Mouse (Mus musculus) kidney, adult 2 months (tissue): Measurements from ENCODE around the gene Olfr749. TPM values are rescaled to one million over a fixed set of nuclear protein-coding genes. Genes with fewer than 3 reads are reported as not detected.

ENCODE experiments used
- DNase-seq: peaks from one replicate; pipeline ENCODE4 v3.0.0; 2021
- H3K27ac ChIP-seq: fragments of 200-500 bp; 2 replicates; pipeline ENCODE4 v1.5.1; 2012; ENCODE audit warnings: low read depth, low read length, control low read depth, inconsistent platforms; ENCODE audit not compliant: insufficient read depth
- H3K27me3 ChIP-seq: fragments of 200-500 bp; replicated peaks from 2 replicates; pipeline ENCODE4 v1.6.1; 2012; ENCODE audit warnings: mild to moderate bottlenecking, moderate library complexity, low read length, inconsistent platforms; ENCODE audit not compliant: control insufficient read depth, insufficient read depth
- H3K36me3 ChIP-seq: fragments of 200-500 bp; 2 replicates; pipeline ENCODE4 v1.6.1; 2012; ENCODE audit warnings: mild to moderate bottlenecking, moderate library complexity, low read length, inconsistent platforms; ENCODE audit not compliant: control insufficient read depth, insufficient read depth
- H3K4me1 ChIP-seq: fragments of 200-500 bp; 2 replicates; pipeline ENCODE4 v1.6.1; 2011; ENCODE audit warnings: low read length; ENCODE audit not compliant: control insufficient read depth, insufficient read depth
- H3K4me3 ChIP-seq: fragments of 200-500 bp; 2 replicates; pipeline ENCODE4 v1.5.1; 2011; ENCODE audit warnings: mild to moderate bottlenecking, low read depth, low read length, control low read depth; ENCODE audit not compliant: insufficient read depth
- CTCF ChIP-seq: fragments of 200-500 bp; conservative IDR thresholded peaks from 2 replicates; pipeline ENCODE4 v1.5.1; 2011; ENCODE audit warnings: low read depth, mild to moderate bottlenecking, control low read depth, low read length, moderate library complexity, mixed read lengths; ENCODE audit not compliant: insufficient read depth, insufficient read length
- POLR2A ChIP-seq: fragments of 200-500 bp; IDR thresholded peaks from one replicate; pipeline ENCODE4 v1.6.1; 2011; ENCODE audit warnings: low read depth, low read length, control low read depth
- WGBS: fragments of 180-500 bp; shearing (Covaris S2); methylation state at CpG from one replicate; pipeline ENCODE4 v1.1.7; 2018; 5-methylcytosine and 5-hydroxymethylcytosine counted together
- polyA plus RNA-seq: library from polyadenylated mRNA; depleted of rRNA; stranded (reverse); fragments of >200 nt; gene quantifications from 2 replicates; pipeline ENCODE4 v1.2.3, GENCODE M21; 2012; rRNA removed

Gene Olfr749
- polyA plus RNA-seq, result not detected in 2 replicates

DNA sequence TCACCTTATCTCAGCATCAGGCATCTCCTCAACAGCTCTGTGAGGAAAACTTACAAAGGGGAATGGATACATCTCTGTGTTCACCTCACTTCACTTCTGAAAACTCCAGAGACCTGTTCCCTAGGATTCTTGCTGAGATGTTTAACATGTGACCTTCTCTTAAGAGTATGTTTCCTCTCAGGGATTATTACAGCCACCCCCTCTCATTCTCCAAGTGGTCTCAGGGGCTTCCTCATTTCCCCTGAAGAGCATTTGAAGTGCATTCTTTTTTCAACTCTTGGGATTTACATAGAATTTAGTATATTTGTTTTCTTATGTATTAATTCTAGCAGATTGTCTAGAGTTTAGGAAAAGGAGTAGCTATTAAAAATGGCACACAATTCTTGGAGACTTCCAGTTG is at the start of gene Olfr749:
TSS of gene Olfr749 (minus strand) at position 101 of the 400 bp plus-strand sequence.
- H3K4me1 ChIP-seq, result no peaks in the 10 kb centered on the region
- H3K27ac ChIP-seq, result no peak within 1 kb of the TSS
- H3K4me3 ChIP-seq, result no peak within 1 kb of the TSS
- no peak for DNase-seq
- TF ChIP-seq CTCF (no peak), POLR2A (no peak)
- H3K27me3 ChIP-seq, result no peaks in the 10 kb centered on the region
- no peaks in the 10 kb centered on the region for H3K36me3 ChIP-seq

DNA sequence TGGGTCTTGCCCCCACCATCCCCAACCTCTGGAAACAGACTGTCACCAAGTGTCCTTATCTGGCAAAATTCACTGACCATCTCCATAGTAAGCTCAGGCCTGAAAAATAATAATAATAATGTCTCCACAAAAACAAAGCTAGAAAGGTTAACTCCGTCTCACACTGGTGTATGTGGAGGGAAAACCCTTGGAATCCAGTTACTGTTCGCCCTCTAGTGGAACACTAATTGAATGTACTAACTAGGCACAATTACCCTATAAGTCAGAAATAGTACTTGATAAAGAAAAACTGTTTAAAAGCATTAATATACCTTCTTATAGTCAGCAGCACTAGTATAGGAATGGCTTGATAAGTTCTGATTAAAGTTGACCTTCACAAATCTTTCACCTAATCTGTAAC is 43.3 kb upstream of the Olfr749 start:
- Histone ChIP-seq H3K27me3 (no peaks in the 10 kb centered on the region), H3K4me1 (0 out of 2 replicates have a peak, but pooled peaks cover 4% of the 10 kb centered on the region), H3K4me3 (no peak overlapping the region), H3K27ac (no peak overlapping the region), H3K36me3 (no peaks in the 10 kb centered on the region)
- 9% methylated on average over 2 of the region's 2 CpGs for WGBS
- no peak for DNase-seq
- TF ChIP-seq CTCF, result no peak
- no peak for TF ChIP-seq POLR2A

DNA sequence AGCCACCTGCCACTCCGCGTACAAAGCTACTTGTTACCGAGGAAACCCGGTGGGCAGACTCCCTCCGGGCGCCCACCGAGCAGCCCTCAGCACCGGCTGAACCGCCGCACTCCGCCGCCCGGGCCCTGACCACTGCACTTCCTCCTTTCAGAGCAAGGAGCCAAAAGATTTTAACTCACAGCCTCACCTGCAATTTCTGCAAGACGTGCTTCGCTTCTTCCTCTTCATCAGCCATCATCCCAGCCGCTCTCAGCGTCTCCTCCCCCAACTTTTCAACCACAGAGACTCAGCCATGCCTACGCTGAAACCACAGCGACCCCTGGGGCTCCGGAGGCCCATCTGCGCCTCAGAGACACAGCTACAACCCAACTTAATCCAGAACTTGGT is 40.4 kb upstream of the Olfr749 start, which contains the start of gene Ttc5:
TSS of gene Ttc5 (minus strand) at position 269 of the 387 bp plus-strand sequence.
- TF ChIP-seq POLR2A, result no peak
- peak; percentile 85 for TF ChIP-seq CTCF
- under 1% methylated on average over 21 of the region's 21 CpGs for WGBS
- H3K27ac ChIP-seq, result peak within 1 kb of the TSS; percentile 25
- H3K4me3 ChIP-seq, result peak within 1 kb of the TSS; percentile 69
- peak; percentile 94 for DNase-seq
- 0 out of 2 replicates have a peak, but pooled peaks cover 4% of the 10 kb centered on the region for H3K4me1 ChIP-seq
- no peaks in the 10 kb centered on the region for H3K27me3 ChIP-seq
- H3K36me3 ChIP-seq, result no peaks in the 10 kb centered on the region

DNA sequence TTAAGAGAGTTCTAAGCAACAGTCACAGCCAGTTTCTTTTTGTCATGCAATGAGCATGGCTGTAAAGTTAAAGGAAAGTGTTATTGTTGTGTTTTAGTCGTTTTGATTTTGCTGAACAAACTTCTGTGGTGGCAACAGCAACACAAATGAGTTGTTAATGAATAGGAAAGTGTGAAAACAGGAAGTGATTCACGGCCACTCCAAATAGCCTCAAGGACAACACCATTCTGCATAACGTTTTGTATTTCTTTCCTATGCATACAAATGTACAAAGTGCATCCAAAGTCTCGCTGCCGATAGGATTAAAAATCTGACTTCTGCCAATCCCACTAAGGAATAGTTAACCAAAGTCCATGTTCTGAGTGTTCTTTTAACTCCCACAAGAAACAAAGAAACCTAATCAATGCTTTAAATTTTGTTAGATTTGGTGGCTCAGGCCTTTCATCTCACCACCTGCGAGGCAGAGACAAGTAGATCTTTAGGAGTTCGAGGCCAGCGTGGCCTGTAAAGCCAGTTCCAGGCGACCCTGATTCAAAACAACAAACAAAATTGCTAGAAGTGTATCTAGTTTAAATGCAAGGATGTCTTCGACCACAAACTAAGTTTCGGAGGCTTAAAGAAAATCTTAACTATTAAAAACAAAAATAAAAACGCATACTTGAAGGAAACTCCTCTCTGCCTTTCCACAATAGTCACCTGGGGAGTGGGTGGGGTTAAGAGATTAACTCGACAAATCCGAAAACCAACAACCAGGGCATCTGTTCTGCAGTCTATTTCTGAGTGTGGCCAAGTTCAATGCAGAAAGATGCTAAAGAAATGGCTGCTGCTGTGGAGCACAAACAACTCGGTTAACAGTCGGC is 39.7 kb upstream of the Olfr749 start:
- Histone ChIP-seq H3K36me3 (no peaks in the 10 kb centered on the region), H3K4me1 (0 out of 2 replicates have a peak, but pooled peaks cover 4% of the 10 kb centered on the region), H3K27ac (peak overlapping the region; percentile 25; the same call in 1 of the 2 replicates), H3K27me3 (no peaks in the 10 kb centered on the region), H3K4me3 (peak overlapping the region; percentile 69)
- no peak for DNase-seq
- 8% methylated on average over 16 of the region's 16 CpGs for WGBS
- no peak for TF ChIP-seq POLR2A
- no peak for TF ChIP-seq CTCF

DNA sequence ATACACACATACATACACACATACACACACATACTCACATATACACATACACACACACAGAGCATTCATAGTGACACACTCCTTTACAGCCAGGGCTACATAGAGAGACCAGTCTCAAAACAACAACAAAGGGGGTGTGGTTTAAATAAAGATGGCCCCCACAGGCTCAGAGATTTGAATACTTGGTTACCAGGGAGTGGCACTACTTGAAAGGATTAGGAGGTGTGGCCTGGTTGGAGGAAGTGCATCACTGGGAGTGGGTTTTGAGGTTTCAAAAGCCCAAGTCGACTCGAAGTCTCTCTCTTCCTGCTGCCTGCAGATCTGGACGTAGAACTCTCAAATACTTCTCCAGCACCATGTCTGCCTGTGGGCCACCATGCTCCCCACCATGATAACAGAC is 37.3 kb upstream of the Olfr749 start:
- H3K27ac ChIP-seq, result no peak overlapping the region
- WGBS, result 94% methylated on average over 3 of the region's 3 CpGs
- 0 out of 2 replicates have a peak, but pooled peaks cover 4% of the 10 kb centered on the region for H3K4me1 ChIP-seq
- H3K36me3 ChIP-seq, result no peaks in the 10 kb centered on the region
- DNase-seq, result no peak
- TF ChIP-seq POLR2A, result no peak
- no peak for TF ChIP-seq CTCF
- no peaks in the 10 kb centered on the region for H3K27me3 ChIP-seq
- no peak overlapping the region for H3K4me3 ChIP-seq

DNA sequence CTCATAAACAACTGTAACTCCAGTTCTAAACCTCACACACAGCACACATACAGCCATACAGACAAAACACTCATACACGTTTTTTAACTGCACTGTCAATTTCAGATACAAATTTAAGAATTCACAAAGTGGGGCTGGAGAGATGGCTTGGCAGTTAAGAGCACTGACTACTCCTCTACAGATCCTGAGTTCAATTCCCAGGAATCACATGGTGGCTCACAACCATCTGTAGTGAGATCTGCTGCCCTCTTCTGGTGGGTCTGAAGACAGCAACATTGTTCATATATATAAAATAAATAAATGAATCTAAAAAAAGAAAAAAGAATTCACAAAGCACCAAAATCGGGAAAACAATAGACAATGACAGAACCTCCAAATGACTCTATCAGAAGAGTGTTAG is 26.4 kb upstream of the Olfr749 start:
- WGBS, result 89% methylated on average over 2 of the region's 2 CpGs
- no peaks in the 10 kb centered on the region for H3K27me3 ChIP-seq
- H3K4me1 ChIP-seq, result no peaks in the 10 kb centered on the region
- H3K36me3 ChIP-seq, result peaks cover 3% of the 10 kb centered on the region
- no peak for DNase-seq
- no peak overlapping the region for H3K27ac ChIP-seq
- no peak overlapping the region for H3K4me3 ChIP-seq
- TF ChIP-seq POLR2A (no peak), CTCF (peak; percentile 29; the same call in 1 of the 2 replicates)

DNA sequence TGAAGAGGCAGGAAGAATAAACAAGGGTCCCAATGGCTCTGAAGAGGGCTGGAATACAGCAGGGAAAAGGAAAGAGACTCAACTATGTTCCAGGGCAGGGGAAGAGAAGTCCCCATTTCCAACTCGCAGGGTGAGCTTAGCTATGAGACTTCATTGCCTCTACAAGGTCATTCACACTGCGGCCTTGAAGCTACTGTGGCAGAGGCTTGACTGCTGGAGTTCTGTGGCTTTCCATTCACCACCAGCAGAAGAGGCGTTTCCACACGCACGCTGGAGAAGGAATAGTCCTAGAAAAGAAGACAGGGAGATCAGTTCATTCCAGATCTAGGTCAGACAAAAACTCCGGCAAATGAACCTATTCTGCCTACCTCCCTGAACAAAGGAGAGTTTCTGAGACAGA is 20.8 kb upstream of the Olfr749 start:
- H3K4me3 ChIP-seq, result no peak overlapping the region
- no peak for TF ChIP-seq POLR2A
- no peak for TF ChIP-seq CTCF
- DNase-seq, result no peak
- H3K27me3 ChIP-seq, result no peaks in the 10 kb centered on the region
- H3K4me1 ChIP-seq, result no peaks in the 10 kb centered on the region
- peaks cover 6% of the 10 kb centered on the region for H3K36me3 ChIP-seq
- no peak overlapping the region for H3K27ac ChIP-seq
- WGBS, result 93% methylated on average over 6 of the region's 6 CpGs
